In the genomic region with DNA sequence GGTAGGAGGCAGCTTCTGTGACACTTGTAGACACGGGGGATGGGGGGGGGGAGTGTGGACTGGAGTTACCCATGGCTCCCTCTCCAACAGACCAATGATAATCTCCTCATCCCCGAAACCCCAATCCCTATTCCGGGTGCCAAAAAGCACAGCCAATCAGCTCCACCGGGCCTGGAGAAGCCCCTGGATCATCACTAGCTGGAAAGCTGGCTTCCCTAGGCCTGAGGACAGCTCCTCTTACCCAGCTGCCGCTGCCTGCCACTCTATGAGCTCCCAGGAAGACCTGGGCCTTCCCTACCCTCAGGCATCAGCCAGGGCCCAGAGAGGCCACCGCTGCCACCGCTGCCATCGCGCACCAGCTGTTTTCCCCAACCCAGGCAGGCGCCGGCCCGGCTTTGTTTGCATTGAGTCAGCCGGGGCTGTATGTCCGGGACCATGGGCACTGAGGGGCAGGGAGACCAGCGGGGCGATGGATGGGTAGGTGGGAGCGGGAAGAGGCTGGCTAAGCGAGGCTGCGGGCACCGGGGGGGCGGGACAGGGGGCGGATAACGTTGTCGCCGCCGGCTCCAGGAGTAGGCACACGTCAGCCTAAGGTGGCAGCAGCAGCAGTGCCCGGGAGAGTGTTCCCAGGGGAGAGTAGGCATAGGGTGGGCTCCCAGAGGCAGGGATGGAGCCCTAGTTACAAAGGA, we compare ENCODE assay signal across 1 mouse cellular context.
TF ChIP-seq lines count a peak whose summit lies in the region.

No protein-coding gene starts in this region.

TF ChIP-seq in CH12.LX, 34 proteins besides CTCF, POLR2A, EP300 and RAD21 (continued from another document):
- TF ChIP-seq USF1 (IDR thresholded peaks at IDR 0.05; ENCODE audit: low read depth, low read length): no peak
- TF ChIP-seq POLR2AphosphoS2 (IDR thresholded peaks at IDR 0.05; ENCODE audit: low read depth, low read length): no peak
- no peak for TF ChIP-seq GABPA (IDR thresholded peaks at IDR 0.05; ENCODE audit: insufficient replicate concordance, low read depth, low read length)
- no peak for TF ChIP-seq SMC3 (IDR thresholded peaks at IDR 0.05; ENCODE audit: low read depth, low read length)
